Mouse (Mus musculus) heart, adult 2 months (tissue): ENCODE data around the gene Hoxb9. TPM values are rescaled to one million over a fixed set of nuclear protein-coding genes. Genes with fewer than 3 reads are reported as not detected.

Experiments used
- DNase-seq, 2 experiments: peaks; one replicate each; pipeline ENCODE4 v3.0.0; 2021
- H3K27ac ChIP-seq: fragments of 200-600 bp; 2 replicates; pipeline ENCODE4 v1.8.1; 2022
- H3K27me3 ChIP-seq: fragments of 200-500 bp; 2 replicates; pipeline ENCODE4 v1.6.1; 2012; ENCODE audit warnings: mild to moderate bottlenecking, low read length, inconsistent platforms, mixed read lengths; ENCODE audit not compliant: control insufficient read depth, insufficient read depth
- H3K36me3 ChIP-seq: fragments of 200-500 bp; 2 replicates; pipeline ENCODE4 v1.6.1; 2012; ENCODE audit warnings: low read length, inconsistent platforms; ENCODE audit not compliant: control insufficient read depth, insufficient read depth
- H3K4me1 ChIP-seq: fragments of 200-500 bp; 2 replicates; pipeline ENCODE4 v1.6.1; 2011; ENCODE audit warnings: low read length; ENCODE audit not compliant: control insufficient read depth, insufficient read depth
- H3K4me3 ChIP-seq: fragments of 200-600 bp; 2 replicates; pipeline ENCODE4 v1.8.1; 2022
- H3K79me2 ChIP-seq: fragments of 200-500 bp; replicated peaks from 2 replicates; pipeline ENCODE4 v1.6.1; 2012; ENCODE audit warnings: mild to moderate bottlenecking, inconsistent platforms, low read length, moderate library complexity, mixed read lengths; ENCODE audit not compliant: control insufficient read depth, insufficient read depth
- H3K9ac ChIP-seq: fragments of 200-500 bp; 2 replicates; pipeline ENCODE4 v1.6.1; 2012; ENCODE audit warnings: low read depth, mild to moderate bottlenecking, control low read depth, inconsistent platforms, low read length, mixed read lengths
- CTCF ChIP-seq: fragments of 200-600 bp; IDR thresholded peaks from 2 replicates; pipeline ENCODE4 v1.8.1; 2022; ENCODE audit warnings: antibody characterized with exemption, mild to moderate bottlenecking, moderate library complexity
- EP300 ChIP-seq: fragments of 200-500 bp; IDR thresholded peaks from 2 replicates; pipeline ENCODE4 v1.6.1; 2011; ENCODE audit warnings: low read depth, low read length, control low read depth; ENCODE audit not compliant: insufficient read depth
- POLR2A ChIP-seq: fragments of 200-500 bp; IDR thresholded peaks from 2 replicates; pipeline ENCODE4 v1.6.1; 2011; ENCODE audit warnings: mild to moderate bottlenecking, low read depth, low read length, control low read depth; ENCODE audit not compliant: insufficient read depth
- WGBS: fragments of 180-500 bp; shearing (Covaris S2); methylation state at CpG from one replicate; pipeline ENCODE4 v1.1.7; 2018; 5-methylcytosine and 5-hydroxymethylcytosine counted together
- intact Hi-C: fragments of 180-260 bp; cut with DNase I; formaldehyde crosslinking; loops from one replicate; pipeline ENCODE4 v1.15.1; 2025
- long read RNA-seq: library from polyadenylated mRNA; stranded (forward); transcript quantifications from one replicate; pipeline ENCODE4 v2.0.0, GENCODE M21; 2021
- polyA plus RNA-seq: library from polyadenylated mRNA; depleted of rRNA; stranded (reverse); fragments of >200 nt; gene quantifications from 2 replicates; pipeline ENCODE4 v1.2.3, GENCODE M21; 2012; rRNA removed
- total RNA-seq, 2 experiments: library from RNA; stranded (reverse); gene quantifications; 2 replicates each; pipeline ENCODE4 v1.2.3; 2021

Gene Hoxb9
- total RNA-seq (not detected), polyA plus RNA-seq (not detected in 2 replicates)
- long read RNA-seq = 0 reads

- H3K79me2 ChIP-seq = no peaks in the 10 kb centered on the region
- WGBS = 1% methylated on average over 36 of the region's 40 CpGs
- no peak within 1 kb of the TSS for H3K27ac ChIP-seq
- no peak for DNase-seq
- H3K27me3 ChIP-seq = peaks cover 36% of the 10 kb centered on the region
- H3K4me1 ChIP-seq = no peaks in the 10 kb centered on the region; the same call in 1 of the 2 replicates
- no peak within 1 kb of the TSS for H3K4me3 ChIP-seq
- no peak within 1 kb of the TSS for H3K9ac ChIP-seq
- TF ChIP-seq EP300 (no peak), POLR2A (no peak), CTCF (no peak)
- intact Hi-C loops = no loop called here
- no peaks in the 10 kb centered on the region for H3K36me3 ChIP-seq
These were observed at the start of gene Hoxb9 for GRCm38 (mm10) chr11:96270996-96271540. Gene Hoxb9, plus strand, starts transcription at chr11:96271457.

GRCm38 (mm10) chr11:96223813-96224212 is 47.4 kb upstream of the Hoxb9 start:
- Histone ChIP-seq H3K9ac (no peak overlapping the region), H3K4me1 (no peaks in the 10 kb centered on the region), H3K79me2 (no peaks in the 10 kb centered on the region), H3K4me3 (no peak overlapping the region), H3K36me3 (no peaks in the 10 kb centered on the region), H3K27ac (no peak overlapping the region), H3K27me3 (peaks cover 2% of the 10 kb centered on the region; the same call in 1 of the 2 replicates)
- no peak for DNase-seq
- intact Hi-C loops = no loop called here
- TF ChIP-seq EP300 (no peak), CTCF (peak; percentile 21; the same call in 1 of the 2 replicates)
- 35% methylated on average over 2 of the region's 2 CpGs for WGBS

- Histone ChIP-seq H3K27ac (no peak overlapping the region), H3K9ac (no peak overlapping the region), H3K79me2 (no peaks in the 10 kb centered on the region), H3K36me3 (no peaks in the 10 kb centered on the region), H3K4me1 (no peaks in the 10 kb centered on the region), H3K4me3 (no peak overlapping the region), H3K27me3 (no peaks in the 10 kb centered on the region; the same call in 1 of the 2 replicates)
- TF ChIP-seq EP300 (no peak), POLR2A (no peak), CTCF (no peak)
- intact Hi-C loops = no loop called here
- 60% methylated on average over 9 of the region's 9 CpGs for WGBS
- DNase-seq = no peak
These were observed 43.6 kb upstream of the Hoxb9 start for GRCm38 (mm10) chr11:96227676-96228075.

GRCm38 (mm10) chr11:96234906-96235305 is 36.4 kb upstream of the Hoxb9 start:
- Histone ChIP-seq H3K4me3 (no peak overlapping the region), H3K79me2 (no peaks in the 10 kb centered on the region), H3K9ac (no peak overlapping the region), H3K27me3 (no peaks in the 10 kb centered on the region; the same call in 1 of the 2 replicates), H3K36me3 (no peaks in the 10 kb centered on the region), H3K4me1 (no peaks in the 10 kb centered on the region), H3K27ac (no peak overlapping the region)
- intact Hi-C loops = loop anchor here (1.0 to 10.0 kb wide), 3 partner anchors 90 to 350 kb away; no protein-coding TSS in a partner anchor
- under 1% methylated on average over 12 of the region's 12 CpGs for WGBS
- TF ChIP-seq EP300 (no peak), CTCF (peak; percentile 85), POLR2A (no peak)
- peak; percentile 23 to 61 for DNase-seq

- peaks cover 1% of the 10 kb centered on the region; the same call in 1 of the 2 replicates for H3K27me3 ChIP-seq
- H3K27ac ChIP-seq = no peak overlapping the region
These were observed 31.0 kb upstream of the Hoxb9 start for GRCm38 (mm10) chr11:96240211-96240610.

GRCm38 (mm10) chr11:96250901-96251300 is 20.4 kb upstream of the Hoxb9 start:
- TF ChIP-seq CTCF = no peak
- no peak for TF ChIP-seq EP300
- no peak for TF ChIP-seq POLR2A
- Histone ChIP-seq H3K79me2 (no peaks in the 10 kb centered on the region), H3K9ac (no peak overlapping the region), H3K27me3 (peaks cover 19% of the 10 kb centered on the region), H3K27ac (no peak overlapping the region), H3K4me1 (no peaks in the 10 kb centered on the region), H3K4me3 (no peak overlapping the region), H3K36me3 (no peaks in the 10 kb centered on the region)
- intact Hi-C loops = no loop called here
- WGBS = 3% methylated on average over 14 of the region's 14 CpGs
- no peak for DNase-seq

More at GRCm38 (mm10) chr11:96240211-96240610, 31.0 kb upstream of the Hoxb9 start:
- H3K4me1 ChIP-seq = no peaks in the 10 kb centered on the region
- no peak overlapping the region for H3K4me3 ChIP-seq
- TF ChIP-seq CTCF (peak; percentile 79), POLR2A (no peak), EP300 (no peak)
- 2% methylated on average over 7 of the region's 7 CpGs for WGBS
- DNase-seq = peak; percentile 15 to 60
- H3K9ac ChIP-seq = no peak overlapping the region
- no peaks in the 10 kb centered on the region for H3K36me3 ChIP-seq
- no peaks in the 10 kb centered on the region for H3K79me2 ChIP-seq
- intact Hi-C loops = loop anchor here (1.0 kb wide), 1 partner anchor 95 kb away; no protein-coding TSS in a partner anchor
